Mouse (Mus musculus): ENCODE results near the gene Gjd3.
A peak's percentile ranks its signal among the peaks of the same experiment; 100 is the strongest.
"Not testable (repeated sequence)": the region's sequence is repeated elsewhere in the genome, so short reads cannot be mapped to it uniquely, and the experiment has no call there.

The Gjd3 gene

DNA sequence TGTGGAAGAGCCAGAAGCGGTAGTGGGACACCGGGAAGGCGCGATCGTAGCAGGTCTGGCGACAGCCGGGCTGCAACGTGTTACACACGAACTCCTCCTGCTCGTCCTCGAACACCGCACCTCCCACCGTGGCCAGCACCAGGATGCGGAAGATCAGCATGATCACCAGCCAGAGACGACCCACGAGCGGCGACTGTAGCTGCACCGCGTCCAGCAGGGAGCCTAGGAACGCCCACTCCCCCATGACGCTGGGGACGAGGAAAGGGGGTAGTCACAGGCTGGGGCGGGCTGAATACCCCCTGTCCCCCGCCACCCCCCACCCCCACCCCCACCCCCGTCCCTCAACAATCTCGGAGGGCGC, at the start of gene Gjd3:
Gene Gjd3 (minus strand): TSS at position 244 of the 361 bp plus-strand sequence.
- no peak for DNase-seq (ENCODE audit: low read depth, low spot score)

DNA sequence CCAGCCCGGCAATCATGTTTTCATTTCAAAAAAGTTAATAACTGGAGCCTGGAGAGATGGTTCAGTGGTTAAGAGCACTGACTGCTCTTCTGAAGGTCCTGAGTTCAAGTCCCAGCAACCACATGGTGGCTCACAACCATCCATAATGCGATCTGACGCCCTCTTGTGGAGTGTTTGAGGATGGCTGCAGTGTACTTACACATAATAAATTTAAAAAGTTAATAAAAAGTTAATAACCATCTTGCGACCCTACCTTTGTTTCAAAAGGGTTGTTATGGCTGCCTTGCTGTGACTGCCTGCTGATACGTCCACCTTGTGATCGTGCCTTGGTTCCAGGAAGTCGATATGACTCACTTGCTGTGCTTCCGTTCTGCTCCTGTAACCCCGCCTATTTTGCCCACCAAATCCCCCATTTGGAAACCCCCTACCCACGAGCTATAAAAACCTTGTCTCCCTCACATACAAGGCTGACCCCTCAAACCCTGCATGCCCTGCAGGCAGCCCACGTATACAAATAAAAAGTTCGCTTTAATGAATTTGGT, 44.2 kb upstream of the Gjd3 start:
- no peak for DNase-seq (ENCODE audit: low read depth, low spot score)

DNA sequence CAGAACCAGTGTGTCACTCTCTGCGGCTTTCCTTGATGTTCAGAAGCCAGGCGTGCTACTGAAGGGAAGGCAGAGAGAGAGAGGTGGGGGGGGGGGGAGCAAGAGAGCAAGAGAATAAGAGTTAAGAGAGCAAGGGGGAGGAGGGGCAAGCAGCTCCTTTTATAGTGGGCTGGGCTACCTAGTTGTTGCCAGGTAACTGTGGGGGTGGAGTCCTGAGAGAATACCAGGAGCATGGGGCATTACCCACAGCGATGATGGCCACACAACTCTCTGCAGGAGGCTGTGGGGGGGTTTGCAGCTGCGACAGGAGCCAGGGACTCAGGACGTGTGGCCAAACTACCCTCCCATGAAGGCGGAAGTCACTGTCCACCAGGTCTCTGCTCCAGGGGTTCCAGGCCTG, 43.1 kb upstream of the Gjd3 start:
- DNase-seq (ENCODE audit: low read depth, low spot score), result no peak

GRCm38 (mm10) chr11:99024468-99025134, 41.8 kb upstream of the Gjd3 start:
- no peak for DNase-seq (ENCODE audit: low read depth, low spot score)

GRCm38 (mm10) chr11:99023500-99024467, 41.0 kb upstream of the Gjd3 start, which contains the start of gene Top2a:
Gene Top2a (minus strand): TSS chr11:99024189.
- DNase-seq (ENCODE audit: low read depth, low spot score), result peak; percentile 100

GRCm38 (mm10) chr11:99023094-99023493, 40.3 kb upstream of the Gjd3 start:
- DNase-seq (ENCODE audit: low read depth, low spot score), result no peak

DNA sequence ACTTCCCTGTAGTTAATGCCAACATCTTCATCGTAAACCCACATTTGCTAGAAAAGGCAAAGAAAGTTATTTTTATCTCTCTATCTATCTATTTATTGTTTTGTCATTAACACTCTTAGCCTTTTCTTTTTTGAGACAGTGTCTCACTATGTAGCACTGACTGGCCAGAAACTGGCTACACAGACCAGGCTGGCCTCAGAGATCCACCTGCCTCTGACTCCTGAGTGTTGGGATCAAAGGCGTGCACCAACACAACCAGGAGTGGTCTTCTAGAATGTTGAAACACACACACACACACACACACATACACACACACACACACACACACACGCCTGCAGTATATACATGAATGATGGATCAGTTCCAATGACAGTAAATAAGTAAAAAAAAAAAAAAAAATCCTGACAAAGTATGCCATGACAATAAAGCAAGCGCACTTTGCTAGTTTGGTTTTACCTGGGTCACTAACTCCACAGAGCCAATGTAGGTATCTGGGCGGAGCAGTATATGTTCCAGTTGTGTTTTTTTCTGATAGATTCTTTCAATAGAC, 39.6 kb upstream of the Gjd3 start:
- no peak for DNase-seq (ENCODE audit: low read depth, low spot score)

DNA sequence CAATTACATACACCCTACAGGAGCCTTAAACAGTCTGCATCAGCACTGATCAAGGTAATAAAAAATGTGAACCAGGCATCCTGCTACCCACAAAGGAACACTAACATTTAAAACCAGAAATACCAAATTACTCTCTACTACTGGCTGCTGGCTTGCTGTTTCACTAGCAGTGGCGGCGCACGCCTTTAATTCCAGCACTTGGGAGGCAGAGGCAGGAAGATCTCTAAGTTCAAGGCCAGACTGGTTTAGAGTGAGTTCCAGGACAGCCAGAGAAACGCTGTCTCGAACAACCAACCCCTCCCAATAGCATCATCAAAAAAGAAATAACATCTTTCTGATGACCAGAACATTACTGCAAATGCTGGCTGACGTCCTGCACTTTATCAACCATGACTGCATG, 37.0 kb upstream of the Gjd3 start:
- no peak for DNase-seq (ENCODE audit: low read depth, low spot score)

DNA sequence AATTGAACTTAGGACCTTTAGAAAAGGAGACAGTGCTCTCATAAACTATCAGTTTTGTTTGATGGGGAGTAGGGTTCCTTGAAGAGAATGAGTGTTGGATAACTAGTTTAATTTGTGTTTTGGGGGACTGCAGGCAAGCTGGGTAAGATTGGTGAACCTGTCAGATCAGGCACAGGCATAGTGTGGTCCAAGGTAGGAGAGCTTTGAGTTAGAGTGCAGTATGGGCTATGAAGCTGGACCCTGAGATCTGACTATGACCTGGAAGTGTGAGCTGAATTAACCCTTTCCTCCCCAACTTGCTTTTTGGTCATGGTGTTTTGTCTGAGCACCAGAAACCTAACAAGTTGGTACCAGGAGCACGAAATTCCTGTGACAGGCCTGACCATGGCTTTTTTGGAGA, 31.0 kb upstream of the Gjd3 start:
- DNase-seq (ENCODE audit: low read depth, low spot score), result no peak

- no peak for DNase-seq (ENCODE audit: low read depth, low spot score)
Measured at GRCm38 (mm10) chr11:99010706-99011105, 27.9 kb upstream of the Gjd3 start.

- no peak for DNase-seq (ENCODE audit: low read depth, low spot score)
Measured at GRCm38 (mm10) chr11:99010124-99010523, 27.3 kb upstream of the Gjd3 start.

DNA sequence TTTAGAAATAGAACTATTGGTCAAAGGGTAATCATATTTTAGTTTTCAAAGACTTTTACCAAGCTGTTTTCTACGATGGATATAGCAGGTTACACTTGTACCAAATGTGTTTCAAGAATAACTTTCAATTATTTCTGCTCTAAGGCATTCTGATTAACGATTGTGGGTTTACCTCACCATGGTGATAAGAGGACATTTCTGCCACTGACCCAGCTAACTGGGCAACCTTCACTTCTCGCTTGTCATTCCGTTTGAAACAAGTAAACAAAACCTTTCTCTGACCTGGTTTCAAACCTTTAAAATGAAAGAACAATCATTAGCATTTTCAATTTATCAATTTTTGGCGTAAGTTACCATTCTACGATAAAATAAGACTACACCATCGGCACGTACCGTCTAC, 24.0 kb upstream of the Gjd3 start:
- no peak for DNase-seq (ENCODE audit: low read depth, low spot score)

DNA sequence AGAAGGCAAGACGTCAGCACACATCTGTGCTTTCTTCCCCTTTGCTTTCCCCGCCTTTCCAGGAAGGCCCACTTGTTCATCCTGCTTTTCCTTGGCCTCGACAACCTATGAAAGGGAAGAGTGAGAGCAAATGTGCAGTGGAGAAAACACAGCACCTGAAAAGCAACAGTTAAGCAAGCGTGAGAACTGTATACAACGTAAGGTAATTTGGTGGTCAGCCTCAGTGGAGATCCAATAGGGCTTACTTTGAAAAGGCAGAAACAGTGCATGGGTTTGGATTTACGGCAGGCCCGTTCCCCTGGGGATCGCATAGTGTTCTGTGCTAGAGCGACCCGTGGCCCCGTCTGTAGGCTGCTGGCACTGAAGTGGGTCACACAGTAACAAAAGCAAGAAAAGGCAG, 16.4 kb upstream of the Gjd3 start:
- no peak for DNase-seq (ENCODE audit: low read depth, low spot score)

- no peak for DNase-seq (ENCODE audit: low read depth, low spot score)
Measured at GRCm38 (mm10) chr11:98998776-98999175, 16.0 kb upstream of the Gjd3 start.

DNA sequence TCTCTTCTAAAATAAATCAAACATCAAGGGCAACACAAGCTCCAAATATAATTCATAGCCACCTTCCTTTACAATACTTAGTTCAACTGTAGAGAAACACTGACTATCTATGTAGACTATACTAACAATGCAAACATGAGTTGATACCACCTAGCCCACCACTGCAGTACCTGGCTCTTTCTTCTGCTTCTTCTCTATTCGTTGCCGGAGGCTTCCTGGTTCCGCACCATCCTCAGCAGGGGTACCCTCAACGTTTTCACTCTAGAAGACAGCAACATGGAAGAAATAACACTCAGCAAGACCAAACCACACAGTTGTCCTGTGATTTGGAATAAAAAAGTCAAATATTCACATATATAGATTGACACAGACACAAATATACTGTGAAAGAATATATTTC, 14.8 kb upstream of the Gjd3 start:
- no peak for DNase-seq (ENCODE audit: low read depth, low spot score)

DNA sequence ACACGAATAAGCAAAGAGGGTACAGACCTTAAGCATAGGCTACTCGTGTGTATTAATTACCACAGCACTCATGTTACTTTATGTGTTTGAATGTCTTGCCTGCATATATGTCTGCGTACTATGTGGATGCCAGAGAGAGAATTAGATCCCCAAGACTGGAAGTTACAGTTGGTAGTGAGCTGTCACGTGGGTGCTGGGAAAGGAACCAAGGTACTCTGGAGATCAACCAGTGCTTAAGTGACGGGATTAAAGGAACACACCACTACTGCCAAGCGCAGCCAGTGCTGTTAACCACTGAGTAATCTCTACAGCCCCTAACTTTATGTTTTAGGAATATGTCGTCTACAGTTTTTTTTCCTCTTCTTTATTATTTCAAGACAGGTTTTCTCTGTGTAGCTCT, 13.2 kb upstream of the Gjd3 start:
- DNase-seq (ENCODE audit: low read depth, low spot score), result no peak

- no peak for DNase-seq (ENCODE audit: low read depth, low spot score)
Measured at GRCm38 (mm10) chr11:98990866-98991265, 8.1 kb upstream of the Gjd3 start.

GRCm38 (mm10) chr11:98988260-98988659, 5.4 kb upstream of the Gjd3 start:
- not testable (repeated sequence) for DNase-seq (ENCODE audit: low read depth, low spot score)

DNA sequence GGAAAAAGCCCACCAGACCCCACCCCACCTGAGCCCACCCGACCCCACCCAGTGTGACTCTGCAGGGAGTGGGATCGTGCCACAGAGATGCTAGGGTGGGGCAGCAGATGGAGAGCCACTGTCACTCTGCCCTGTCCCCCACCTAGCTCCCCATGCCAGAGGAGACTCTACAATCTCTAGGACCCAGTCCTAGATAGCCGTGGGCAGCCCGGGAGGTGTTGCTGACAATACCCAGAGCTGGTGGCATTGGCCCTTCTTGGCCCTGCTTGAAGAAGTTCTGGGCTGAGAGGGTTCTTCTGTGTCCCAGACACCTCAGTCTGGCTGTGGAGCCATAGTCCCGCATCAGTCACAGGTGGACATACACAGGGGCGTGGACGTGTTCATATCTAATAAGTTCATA, 2.7 kb upstream of the Gjd3 start:
- DNase-seq (ENCODE audit: low read depth, low spot score), result no peak

- DNase-seq (ENCODE audit: low read depth, low spot score), result no peak
Measured at GRCm38 (mm10) chr11:98983551-98983950, 735 bp upstream of the Gjd3 start.

- peak; percentile 67 for DNase-seq (ENCODE audit: low read depth, low spot score)
Measured at GRCm38 (mm10) chr11:98981997-98982772, 631 bp downstream of the Gjd3 start.
